Mouse (Mus musculus): Measurements from ENCODE around the gene Lrrc4.

GRCm38 (mm10) chr6:28845610-28846009 is 14.1 kb upstream of the Lrrc4 start:
- TF ChIP-seq CTCF (IDR thresholded peaks at IDR 0.05; ENCODE audit: borderline replicate concordance, insufficient read depth, low read depth, low read length): no peak
- no peak for TF ChIP-seq POLR2A (IDR thresholded peaks at IDR 0.05; ENCODE audit: borderline replicate concordance, insufficient read depth, low read length)

Data from cerebellum, adult 2 months (tissue).